Mouse (Mus musculus): Measurements from ENCODE around the gene Nat14. TPM values are rescaled to one million over a fixed set of nuclear protein-coding genes. Genes with fewer than 3 reads are reported as not detected.

The Nat14 gene
- total and polyA plus RNA-seq, 2 experiments from 2014 or later: 45.5 to 54.3 TPM

DNA sequence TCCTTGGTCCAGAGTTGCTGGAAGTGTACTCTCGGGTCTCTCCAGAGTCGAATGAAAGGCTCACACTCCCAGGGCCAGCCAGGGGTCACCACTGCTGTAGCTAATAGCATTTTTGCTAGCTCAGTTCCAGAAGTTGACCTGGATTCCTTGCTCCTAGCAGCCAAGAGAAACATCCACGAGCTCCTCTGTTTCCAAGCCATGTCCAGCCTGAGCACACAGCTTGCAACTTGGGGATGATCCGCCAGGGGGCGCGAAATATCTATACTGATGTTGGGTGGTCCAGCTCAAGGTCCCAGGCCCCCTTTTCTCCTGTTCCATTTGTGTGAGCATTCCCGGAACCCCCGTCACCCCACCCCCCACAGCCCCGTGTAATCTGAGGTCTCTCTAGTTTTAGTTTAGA is 10.3 kb upstream of the Nat14 start:
- DNase-seq: peak; percentile 65
- Histone ChIP-seq H3K9ac (no peak overlapping the region), H3K4me1 (ENCODE audit: insufficient read depth) (peaks cover 4% of the 10 kb centered on the region; the same call in 1 of the 2 replicates), H3K36me3 (ENCODE audit: insufficient read depth) (no peaks in the 10 kb centered on the region), H3K9me3 (ENCODE audit: low read length) (no peaks in the 10 kb centered on the region), H3K4me3 (ENCODE audit: low read depth, low read length) (no peak overlapping the region), H3K27ac (ENCODE audit: low read depth, low read length) (no peak overlapping the region), H3K27me3 (ENCODE audit: insufficient read depth, low read length) (no peaks in the 10 kb centered on the region), H3K4me2 (ENCODE audit: low read depth) (0 out of 2 replicates have a peak overlapping the region, but pooled peaks have one; percentile 8)
- 28% methylated on average over 9 of the region's 9 CpGs for WGBS
- no peak for ATAC-seq
- TF ChIP-seq CTCF (IDR thresholded peaks at IDR 0.05; ENCODE audit: low read depth): peak; percentile 57

DNA sequence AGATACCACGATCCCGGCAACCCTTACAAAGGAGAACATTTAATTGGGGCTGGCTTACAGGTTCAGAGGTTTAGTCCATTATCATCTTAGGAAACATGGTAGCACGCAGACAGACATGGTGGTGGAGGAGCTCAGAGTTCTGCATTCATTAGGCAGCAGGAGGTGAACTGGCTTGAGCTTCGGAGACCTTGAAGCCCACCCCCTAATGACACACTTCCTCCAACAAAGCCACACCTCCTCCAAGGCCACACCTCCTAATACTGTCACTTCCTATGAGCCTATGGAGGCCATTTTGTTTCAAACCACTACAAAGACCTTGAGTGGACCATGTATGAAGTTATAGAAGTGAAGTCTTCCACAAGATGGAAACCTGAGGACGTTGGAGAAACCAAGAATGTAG is 9.6 kb upstream of the Nat14 start:
- H3K4me2 ChIP-seq (ENCODE audit: low read depth): 0 out of 2 replicates have a peak overlapping the region, but pooled peaks have one; percentile 8
- TF ChIP-seq CTCF (IDR thresholded peaks at IDR 0.05; ENCODE audit: low read depth): no peak
- WGBS: 67% methylated on average over 5 of the region's 5 CpGs
- peaks cover 9% of the 10 kb centered on the region; the same call in 1 of the 2 replicates for H3K4me1 ChIP-seq (ENCODE audit: insufficient read depth)
- ATAC-seq (no peak), DNase-seq (peak; percentile 16)
- no peak overlapping the region for H3K27ac ChIP-seq (ENCODE audit: low read depth, low read length)
- H3K27me3 ChIP-seq (ENCODE audit: insufficient read depth, low read length): no peaks in the 10 kb centered on the region
- H3K36me3 ChIP-seq (ENCODE audit: insufficient read depth): no peaks in the 10 kb centered on the region
- no peaks in the 10 kb centered on the region for H3K9me3 ChIP-seq (ENCODE audit: low read length)
- H3K9ac ChIP-seq: no peak overlapping the region
- no peak overlapping the region for H3K4me3 ChIP-seq (ENCODE audit: low read depth, low read length)

DNA sequence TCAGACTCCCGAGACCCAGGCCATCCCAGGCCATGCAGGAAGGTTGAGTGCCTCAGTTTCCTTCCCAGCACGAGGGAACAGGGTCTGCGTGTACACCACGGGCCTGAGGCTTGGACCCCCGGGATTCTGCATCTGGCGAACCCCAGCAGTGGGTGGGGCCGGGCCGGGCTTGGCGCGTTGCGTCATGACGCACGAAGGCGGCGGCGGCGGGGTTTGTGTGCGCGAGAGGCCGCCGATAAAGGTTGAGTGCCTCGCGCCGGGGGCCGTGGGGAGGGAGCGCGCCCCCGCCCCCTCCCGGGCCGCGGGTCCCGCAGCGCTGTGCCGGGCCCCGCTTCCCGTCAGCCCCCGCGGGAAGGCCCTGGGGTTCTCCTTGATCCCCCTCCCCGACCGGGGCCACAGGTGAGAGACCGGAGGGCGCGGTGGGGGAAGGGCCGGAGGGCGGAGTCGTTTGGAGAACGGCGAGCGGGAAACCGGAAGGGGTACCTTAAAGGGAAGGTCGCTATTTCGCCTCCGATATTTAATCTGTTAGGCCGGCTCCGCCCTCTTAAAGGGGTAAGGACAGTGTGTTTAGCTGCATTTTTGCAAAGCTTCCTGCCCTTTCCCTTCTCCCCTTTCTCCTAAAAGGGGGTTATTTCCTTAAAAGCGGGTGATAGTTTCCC is 6.7 kb upstream of the Nat14 start, which contains the start of gene Zfp628:
TSS of gene Zfp628 (plus strand) at position 211 of the 659 bp plus-strand sequence.
- Histone ChIP-seq H3K27ac (ENCODE audit: low read depth, low read length) (peak within 1 kb of the TSS; percentile 99), H3K4me1 (ENCODE audit: insufficient read depth) (peaks cover 9% of the 10 kb centered on the region; the same call in 1 of the 2 replicates), H3K4me2 (ENCODE audit: low read depth) (peak within 1 kb of the TSS; percentile 68), H3K36me3 (ENCODE audit: insufficient read depth) (peaks cover 18% of the 10 kb centered on the region), H3K9me3 (ENCODE audit: low read length) (no peaks in the 10 kb centered on the region), H3K27me3 (ENCODE audit: insufficient read depth, low read length) (no peaks in the 10 kb centered on the region), H3K9ac (peak within 1 kb of the TSS; percentile 83), H3K4me3 (ENCODE audit: low read depth, low read length) (peak within 1 kb of the TSS; percentile 76)
- 4% methylated on average over 56 of the region's 56 CpGs for WGBS
- ATAC-seq (peak; percentile 93), DNase-seq (peak; percentile 98)
- no peak for TF ChIP-seq CTCF (IDR thresholded peaks at IDR 0.05; ENCODE audit: low read depth)

DNA sequence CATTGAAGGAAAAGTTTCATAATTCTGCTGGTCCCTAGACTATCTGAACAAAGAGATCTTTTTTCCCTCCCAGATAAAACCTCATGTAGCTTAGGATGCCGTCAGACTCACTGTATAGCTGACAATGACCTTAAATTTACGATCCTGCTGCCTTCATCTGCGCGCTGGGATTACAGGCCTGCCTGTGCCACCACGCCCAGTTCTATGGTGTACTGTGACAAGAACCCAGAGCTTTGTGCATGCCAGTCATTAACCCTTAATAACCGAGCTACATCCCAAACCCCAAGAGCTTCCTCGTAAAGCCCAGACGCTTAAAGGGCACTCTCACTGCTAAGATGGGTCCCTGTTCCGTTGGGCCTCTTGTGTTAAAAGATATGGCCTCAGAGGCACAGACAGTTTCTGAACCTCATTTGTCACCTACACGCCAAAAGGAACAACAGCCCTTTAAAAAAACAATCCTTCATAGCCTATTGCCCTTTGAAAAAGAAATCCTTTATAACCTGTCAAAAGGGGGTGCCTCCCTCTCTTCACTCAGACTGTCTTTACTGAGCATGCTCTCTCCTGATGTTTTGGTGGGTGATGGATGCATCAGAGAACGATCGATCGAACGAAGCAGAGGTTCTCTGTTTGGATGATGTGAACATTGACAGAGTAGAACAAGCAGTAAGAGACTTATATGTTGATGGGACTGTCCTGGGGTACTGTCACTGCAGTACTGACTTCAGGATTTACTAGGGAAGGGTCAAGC is 6.0 kb upstream of the Nat14 start:
- H3K9ac ChIP-seq: peak overlapping the region; percentile 83
- peaks cover 25% of the 10 kb centered on the region for H3K36me3 ChIP-seq (ENCODE audit: insufficient read depth)
- WGBS: 11% methylated on average over 14 of the region's 14 CpGs
- peak overlapping the region; percentile 68 for H3K4me2 ChIP-seq (ENCODE audit: low read depth)
- no peaks in the 10 kb centered on the region for H3K9me3 ChIP-seq (ENCODE audit: low read length)
- DNase-seq: no peak
- peak; percentile 62 for ATAC-seq
- H3K4me3 ChIP-seq (ENCODE audit: low read depth, low read length): peak overlapping the region; percentile 76
- H3K27me3 ChIP-seq (ENCODE audit: insufficient read depth, low read length): no peaks in the 10 kb centered on the region
- peak overlapping the region; percentile 99 for H3K27ac ChIP-seq (ENCODE audit: low read depth, low read length)
- H3K4me1 ChIP-seq (ENCODE audit: insufficient read depth): peaks cover 9% of the 10 kb centered on the region; the same call in 1 of the 2 replicates
- TF ChIP-seq CTCF (IDR thresholded peaks at IDR 0.05; ENCODE audit: low read depth): no peak

DNA sequence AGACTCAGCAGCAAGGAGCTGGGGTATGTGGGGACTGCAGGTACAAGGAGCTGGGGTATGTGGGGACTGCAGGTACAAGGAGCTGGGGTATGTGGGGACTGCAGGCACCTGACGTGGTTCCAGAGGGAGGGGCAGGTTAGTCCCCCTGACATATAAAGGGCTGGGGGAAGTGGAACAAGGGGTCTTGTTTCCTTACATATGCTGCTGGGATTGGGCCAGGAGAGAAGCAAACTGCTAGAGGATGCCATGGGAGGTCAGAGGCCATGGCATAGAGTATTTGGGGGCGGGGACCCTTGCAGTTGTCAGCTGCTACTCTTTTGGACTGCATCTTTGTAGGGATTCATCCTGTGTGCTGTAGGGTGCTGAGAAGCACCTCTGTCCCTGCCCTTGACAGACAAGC is 4.3 kb upstream of the Nat14 start:
- Histone ChIP-seq H3K27me3 (ENCODE audit: insufficient read depth, low read length) (no peaks in the 10 kb centered on the region), H3K27ac (ENCODE audit: low read depth, low read length) (no peak overlapping the region), H3K36me3 (ENCODE audit: insufficient read depth) (peaks cover 29% of the 10 kb centered on the region), H3K4me2 (ENCODE audit: low read depth) (no peak overlapping the region), H3K4me1 (ENCODE audit: insufficient read depth) (peaks cover 17% of the 10 kb centered on the region; the same call in 1 of the 2 replicates), H3K4me3 (ENCODE audit: low read depth, low read length) (no peak overlapping the region), H3K9ac (no peak overlapping the region), H3K9me3 (ENCODE audit: low read length) (no peaks in the 10 kb centered on the region)
- no peak for ATAC-seq
- DNase-seq: no peak
- TF ChIP-seq CTCF (IDR thresholded peaks at IDR 0.05; ENCODE audit: low read depth): no peak
- WGBS: 98% methylated on average over 2 of the region's 2 CpGs

DNA sequence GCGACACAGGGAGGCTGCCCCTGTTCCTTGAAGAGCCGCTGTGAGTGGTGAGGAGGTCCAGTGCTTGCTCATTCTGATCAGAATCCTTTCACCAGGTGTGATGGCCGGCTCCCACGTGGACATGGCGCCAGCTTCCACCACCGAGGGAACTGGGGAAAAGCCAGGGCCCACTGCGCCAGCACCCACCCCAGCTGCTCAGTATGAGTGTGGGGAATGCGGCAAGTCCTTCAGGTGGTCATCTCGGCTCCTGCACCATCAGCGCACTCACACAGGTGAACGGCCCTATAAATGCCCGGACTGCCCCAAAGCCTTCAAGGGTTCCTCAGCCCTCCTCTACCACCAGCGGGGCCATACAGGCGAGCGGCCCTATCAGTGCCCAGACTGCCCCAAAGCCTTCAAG is 3.1 kb upstream of the Nat14 start:
- Histone ChIP-seq H3K4me1 (ENCODE audit: insufficient read depth) (peaks cover 21% of the 10 kb centered on the region; the same call in 1 of the 2 replicates), H3K36me3 (ENCODE audit: insufficient read depth) (peaks cover 29% of the 10 kb centered on the region), H3K4me2 (ENCODE audit: low read depth) (no peak overlapping the region), H3K27me3 (ENCODE audit: insufficient read depth, low read length) (no peaks in the 10 kb centered on the region), H3K27ac (ENCODE audit: low read depth, low read length) (no peak overlapping the region), H3K4me3 (ENCODE audit: low read depth, low read length) (no peak overlapping the region), H3K9me3 (ENCODE audit: low read length) (no peaks in the 10 kb centered on the region), H3K9ac (no peak overlapping the region)
- no peak for TF ChIP-seq CTCF (IDR thresholded peaks at IDR 0.05; ENCODE audit: low read depth)
- 92% methylated on average over 15 of the region's 15 CpGs for WGBS
- DNase-seq: no peak
- ATAC-seq: no peak

DNA sequence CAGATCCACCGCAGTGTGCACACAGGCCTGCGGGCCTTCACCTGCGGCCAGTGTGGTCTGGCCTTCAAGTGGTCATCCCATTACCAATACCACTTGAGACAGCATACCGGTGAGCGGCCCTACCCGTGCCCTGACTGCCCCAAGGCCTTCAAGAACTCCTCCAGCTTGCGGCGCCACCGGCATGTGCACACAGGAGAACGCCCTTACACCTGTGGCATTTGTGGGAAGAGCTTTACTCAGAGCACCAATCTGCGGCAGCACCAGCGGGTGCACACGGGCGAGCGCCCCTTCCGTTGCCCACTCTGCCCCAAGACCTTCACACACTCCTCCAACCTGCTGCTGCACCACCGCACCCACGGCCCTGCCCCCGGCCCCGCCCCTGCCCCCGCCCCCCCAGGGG is 2.7 kb upstream of the Nat14 start:
- DNase-seq (no peak), ATAC-seq (no peak)
- H3K4me2 ChIP-seq (ENCODE audit: low read depth): no peak overlapping the region
- peaks cover 25% of the 10 kb centered on the region; the same call in 1 of the 2 replicates for H3K4me1 ChIP-seq (ENCODE audit: insufficient read depth)
- WGBS: 86% methylated on average over 21 of the region's 21 CpGs
- H3K36me3 ChIP-seq (ENCODE audit: insufficient read depth): peaks cover 29% of the 10 kb centered on the region
- H3K4me3 ChIP-seq (ENCODE audit: low read depth, low read length): no peak overlapping the region
- no peak overlapping the region for H3K27ac ChIP-seq (ENCODE audit: low read depth, low read length)
- no peaks in the 10 kb centered on the region for H3K9me3 ChIP-seq (ENCODE audit: low read length)
- TF ChIP-seq CTCF (IDR thresholded peaks at IDR 0.05; ENCODE audit: low read depth): no peak
- no peaks in the 10 kb centered on the region for H3K27me3 ChIP-seq (ENCODE audit: insufficient read depth, low read length)
- H3K9ac ChIP-seq: no peak overlapping the region

Data from forebrain, postnatal 0 days (tissue).